Mouse (Mus musculus) cortical plate, adult 2 months (tissue): ENCODE results near the gene Bloc1s6.

ENCODE experiments used
- CTCF ChIP-seq: fragments of 200-500 bp; IDR thresholded peaks from 2 replicates; pipeline ENCODE4 v1.5.1; 2011; ENCODE audit warnings: mild to moderate bottlenecking, control low read depth, low read length; ENCODE audit not compliant: insufficient read depth; ENCODE audit errors: extremely low read depth
- POLR2A ChIP-seq: fragments of 200-500 bp; IDR thresholded peaks from 2 replicates; pipeline ENCODE4 v1.6.1; 2011; ENCODE audit warnings: mild to moderate bottlenecking, low read length, control low read depth; ENCODE audit not compliant: insufficient read depth; ENCODE audit errors: extremely low read depth

DNA sequence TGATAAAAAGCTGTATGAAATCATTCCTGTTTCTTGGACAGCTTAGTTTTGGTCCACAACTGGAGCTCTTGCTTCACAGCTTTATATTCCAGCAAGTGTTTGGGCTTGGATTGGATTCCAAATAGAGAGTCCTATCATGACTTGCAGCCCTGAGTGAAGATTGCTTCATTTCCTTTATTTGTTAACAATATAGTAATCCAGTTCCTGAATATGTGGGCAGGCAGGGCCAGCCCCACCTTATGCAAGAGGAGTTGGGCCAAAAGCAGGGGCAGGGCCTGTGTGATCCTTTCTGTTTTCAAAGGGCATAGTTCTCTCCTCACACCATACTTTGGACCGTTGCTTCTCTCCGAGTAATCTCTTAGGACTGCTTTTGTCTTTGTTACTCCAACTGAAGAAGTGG lies 32.7 kb downstream of the Bloc1s6 start:
- TF ChIP-seq CTCF (no peak), POLR2A (no peak)
